Mouse (Mus musculus) gastrocnemius, adult 8-10 months (tissue): ENCODE measurements around the gene Acvr1. TPM values are rescaled to one million over a fixed set of nuclear protein-coding genes. Genes with fewer than 3 reads are reported as not detected.

ENCODE experiments used
- DNase-seq, 2 experiments: peaks; one replicate each; pipeline ENCODE4 v3.0.0; 2022; ENCODE audit warnings: low spot score in 2 of 2
- total RNA-seq, 4 experiments: library from RNA; stranded (reverse); gene quantifications; 2 replicates each; pipeline ENCODE4 v1.2.4; 2022

The Acvr1 gene
- total RNA-seq, 4 experiments from 2014 or later = 15.6 to 29.8 (median 19.0) TPM

GRCm38 (mm10) chr2:58557045-58557845 is 9.7 kb downstream of the Acvr1 start:
- DNase-seq = no peak

GRCm38 (mm10) chr2:58552296-58552695 is 14.7 kb downstream of the Acvr1 start:
- no peak for DNase-seq

GRCm38 (mm10) chr2:58551866-58552265 is 15.1 kb downstream of the Acvr1 start:
- DNase-seq = no peak

GRCm38 (mm10) chr2:58550488-58550887 is 16.5 kb downstream of the Acvr1 start:
- no peak for DNase-seq

GRCm38 (mm10) chr2:58549960-58550359 is 17.0 kb downstream of the Acvr1 start:
- no peak for DNase-seq

- no peak for DNase-seq
Observed at GRCm38 (mm10) chr2:58548943-58549342, 18.0 kb downstream of the Acvr1 start.

GRCm38 (mm10) chr2:58546264-58546663 is 20.7 kb downstream of the Acvr1 start:
- DNase-seq = no peak

GRCm38 (mm10) chr2:58544368-58544767 is 22.6 kb downstream of the Acvr1 start:
- no peak for DNase-seq

- no peak for DNase-seq
Observed at GRCm38 (mm10) chr2:58543252-58543651, 23.7 kb downstream of the Acvr1 start.

- no peak for DNase-seq
Observed at GRCm38 (mm10) chr2:58538196-58538595, 28.8 kb downstream of the Acvr1 start.

GRCm38 (mm10) chr2:58536796-58537195 is 30.2 kb downstream of the Acvr1 start:
- no peak for DNase-seq

GRCm38 (mm10) chr2:58535233-58535632 is 31.7 kb downstream of the Acvr1 start:
- DNase-seq = no peak

- DNase-seq = no peak
Observed at GRCm38 (mm10) chr2:58534379-58534778, 32.6 kb downstream of the Acvr1 start.

GRCm38 (mm10) chr2:58533521-58534001 is 33.4 kb downstream of the Acvr1 start:
- no peak for DNase-seq

GRCm38 (mm10) chr2:58532260-58532850 is 34.6 kb downstream of the Acvr1 start:
- DNase-seq = peak; percentile 59 to 81

GRCm38 (mm10) chr2:58530521-58530920 is 36.4 kb downstream of the Acvr1 start:
- no peak for DNase-seq

GRCm38 (mm10) chr2:58529860-58530440 is 37.0 kb downstream of the Acvr1 start:
- peak in 1 of 2 experiments; percentile 29 for DNase-seq

- DNase-seq = no peak
Observed at GRCm38 (mm10) chr2:58529384-58529783, 37.6 kb downstream of the Acvr1 start.

GRCm38 (mm10) chr2:58527786-58528185 is 39.2 kb downstream of the Acvr1 start:
- no peak for DNase-seq

GRCm38 (mm10) chr2:58524356-58524755 is 42.6 kb downstream of the Acvr1 start:
- no peak for DNase-seq

GRCm38 (mm10) chr2:58523894-58524293 is 43.1 kb downstream of the Acvr1 start:
- DNase-seq = no peak

GRCm38 (mm10) chr2:58523097-58523496 is 43.9 kb downstream of the Acvr1 start:
- DNase-seq = no peak
